Mouse (Mus musculus): ENCODE measurements around the gene Mageb16. TPM values are rescaled to one million over a fixed set of nuclear protein-coding genes. Genes with fewer than 3 reads are reported as not detected.

Mageb16 gene
- not detected in 2 replicates for polyA plus RNA-seq (2012; rRNA removed; ENCODE audit: low replicate concordance)

DNA sequence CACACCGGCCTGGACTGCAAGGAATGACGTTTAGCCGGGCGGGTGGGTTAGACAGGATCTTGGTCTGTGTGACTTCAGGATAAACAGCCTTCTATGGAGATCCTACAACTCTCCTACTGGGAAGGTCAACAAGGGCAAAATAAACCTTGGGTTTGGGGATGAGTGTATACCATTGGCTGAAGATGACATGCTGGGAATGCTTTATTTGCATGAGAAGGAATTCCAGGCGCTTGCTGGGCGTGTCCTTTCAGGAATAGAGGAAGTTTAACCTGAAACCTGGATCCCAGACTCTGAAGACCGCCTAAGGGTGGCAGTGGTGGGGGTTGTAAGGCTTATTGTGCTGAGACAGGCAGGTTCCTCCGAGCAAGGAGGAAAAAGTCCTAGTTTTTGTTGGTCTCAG lies at the start of gene Mageb16:
TSS of gene Mageb16 (minus strand) at position 25 of the 400 bp plus-strand sequence.

Other genes starting within 250 kb of the Mageb16 start
- 0.06 TPM in 1 of 2 replicates, not detected in the other for gene Gm7173, start 154.2 kb downstream of the Mageb16 start, polyA plus RNA-seq (2012; rRNA removed; ENCODE audit: low replicate concordance)